Mouse (Mus musculus) CD4-positive helper T cell, adult 2 months (primary cell): Measurements from ENCODE around the gene Bcl2l10.
"Not testable (repeated sequence)": the region's sequence is repeated elsewhere in the genome, so short reads cannot be mapped to it uniquely, and the experiment has no call there.

ENCODE experiments used
- DNase-seq: peaks from one replicate; pipeline ENCODE4 v3.0.0-alpha.2; 2012; ENCODE audit warnings: low read depth, missing footprints, low spot score

Gene Bcl2l10

GRCm38 (mm10) chr9:75342433-75342832 is 5.1 kb upstream of the Bcl2l10 start:
- DNase-seq = no peak

- DNase-seq = no peak
Observed at GRCm38 (mm10) chr9:75348066-75348465, 508 bp downstream of the Bcl2l10 start.

GRCm38 (mm10) chr9:75348641-75349040 is 1.1 kb downstream of the Bcl2l10 start:
- no peak for DNase-seq

- DNase-seq = no peak
Observed at GRCm38 (mm10) chr9:75353094-75353493, 5.5 kb downstream of the Bcl2l10 start.

- DNase-seq = no peak
Observed at GRCm38 (mm10) chr9:75355783-75356182, 8.2 kb downstream of the Bcl2l10 start.

GRCm38 (mm10) chr9:75357087-75357654 is 9.6 kb downstream of the Bcl2l10 start:
- DNase-seq = no peak

- peak; percentile 75 for DNase-seq
Observed at GRCm38 (mm10) chr9:75361699-75362098, 14.1 kb downstream of the Bcl2l10 start.

GRCm38 (mm10) chr9:75362201-75362600 is 14.6 kb downstream of the Bcl2l10 start:
- DNase-seq = no peak

GRCm38 (mm10) chr9:75363001-75363400 is 15.4 kb downstream of the Bcl2l10 start:
- no peak for DNase-seq

GRCm38 (mm10) chr9:75363702-75364101 is 16.1 kb downstream of the Bcl2l10 start:
- not testable (repeated sequence) for DNase-seq

GRCm38 (mm10) chr9:75365195-75365594 is 17.6 kb downstream of the Bcl2l10 start:
- DNase-seq = no peak

GRCm38 (mm10) chr9:75366191-75366590 is 18.6 kb downstream of the Bcl2l10 start:
- DNase-seq = no peak

GRCm38 (mm10) chr9:75368779-75369178 is 21.2 kb downstream of the Bcl2l10 start:
- no peak for DNase-seq

GRCm38 (mm10) chr9:75375606-75376005 is 28.0 kb downstream of the Bcl2l10 start:
- DNase-seq = no peak

- no peak for DNase-seq
Observed at GRCm38 (mm10) chr9:75376428-75376827, 28.9 kb downstream of the Bcl2l10 start.

- DNase-seq = no peak
Observed at GRCm38 (mm10) chr9:75378774-75379173, 31.2 kb downstream of the Bcl2l10 start.

GRCm38 (mm10) chr9:75382825-75383224 is 35.3 kb downstream of the Bcl2l10 start:
- no peak for DNase-seq

GRCm38 (mm10) chr9:75383785-75384184 is 36.2 kb downstream of the Bcl2l10 start:
- DNase-seq = peak; percentile 25

- DNase-seq = no peak
Observed at GRCm38 (mm10) chr9:75384337-75384962, 36.9 kb downstream of the Bcl2l10 start.

GRCm38 (mm10) chr9:75385218-75385974 is 37.8 kb downstream of the Bcl2l10 start:
- DNase-seq = no peak

- no peak for DNase-seq
Observed at GRCm38 (mm10) chr9:75393251-75393650, 45.7 kb downstream of the Bcl2l10 start.

- DNase-seq = no peak
Observed at GRCm38 (mm10) chr9:75395971-75396370, 48.4 kb downstream of the Bcl2l10 start.

GRCm38 (mm10) chr9:75399069-75399468 is 51.5 kb downstream of the Bcl2l10 start:
- DNase-seq = peak; percentile 27
